Mouse (Mus musculus): ENCODE results near the gene Pias1. TPM values are rescaled to one million over a fixed set of nuclear protein-coding genes. Genes with fewer than 3 reads are reported as not detected.

Pias1 gene
- polyA plus RNA-seq (2015; fragmentation: Nextera tagmentation; extraction: Ambion mirVana), result 54.4 and 61.9 TPM in 2 replicates

DNA sequence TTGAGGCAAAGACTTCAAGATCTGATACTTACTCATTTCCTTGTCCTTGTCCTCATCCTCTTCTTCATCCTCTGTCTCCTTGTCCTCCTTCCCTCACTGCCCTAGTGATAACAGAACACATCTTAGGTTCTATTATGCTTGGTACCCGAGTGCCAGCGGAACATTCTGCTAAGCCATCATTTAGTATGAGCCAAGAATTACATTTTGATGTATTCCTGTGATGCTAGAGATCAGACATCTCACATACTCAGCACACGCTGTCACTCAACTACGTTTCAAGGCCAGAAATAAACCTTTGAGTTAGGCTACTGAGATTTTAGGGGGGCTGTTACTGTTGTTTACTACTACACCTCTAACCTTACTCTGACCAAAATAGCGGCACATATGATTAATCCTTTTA lies at the start of gene Pias1:
TSS of gene Pias1 (minus strand) at position 101 of the 400 bp plus-strand sequence.
- no peak for ATAC-seq (ENCODE audit: insufficient number of reproducible peaks, low FRiP score, low TSS enrichment, low read depth)
- Histone ChIP-seq H3K4me2 (replicated peaks) (no peak within 1 kb of the TSS), H3K4me3 (replicated peaks) (no peak within 1 kb of the TSS), H3K9me3 (replicated peaks) (no peaks in the 10 kb centered on the region), H3K4me1 (no peaks in the 10 kb centered on the region), H3K9ac (no peak within 1 kb of the TSS), H3K27ac (replicated peaks) (no peak within 1 kb of the TSS), H3K27me3 (no peaks in the 10 kb centered on the region), H3K36me3 (no peaks in the 10 kb centered on the region)
- 82% methylated on average over 5 of the region's 5 CpGs for WGBS

DNA sequence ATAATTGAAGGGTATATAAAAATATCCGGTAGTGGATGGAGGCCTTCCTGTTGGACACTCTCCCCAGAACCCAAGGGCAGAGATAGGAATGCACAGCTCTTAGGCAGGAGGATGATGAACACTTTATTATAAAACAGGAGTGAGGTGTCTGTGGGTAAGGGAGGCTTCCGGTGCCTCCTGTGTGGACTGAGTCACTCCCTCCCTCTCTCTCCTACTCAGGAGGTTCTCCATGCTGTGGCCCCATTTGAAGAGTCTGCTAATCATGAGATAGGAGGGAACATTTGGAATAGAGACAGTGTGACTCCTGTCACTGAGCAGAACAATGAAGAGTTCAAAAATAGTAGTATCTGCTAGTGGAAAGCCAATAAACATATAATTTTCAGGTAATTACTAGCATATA lies 47.7 kb upstream of the Pias1 start:
- H3K9me3 ChIP-seq (replicated peaks), result no peaks in the 10 kb centered on the region

DNA sequence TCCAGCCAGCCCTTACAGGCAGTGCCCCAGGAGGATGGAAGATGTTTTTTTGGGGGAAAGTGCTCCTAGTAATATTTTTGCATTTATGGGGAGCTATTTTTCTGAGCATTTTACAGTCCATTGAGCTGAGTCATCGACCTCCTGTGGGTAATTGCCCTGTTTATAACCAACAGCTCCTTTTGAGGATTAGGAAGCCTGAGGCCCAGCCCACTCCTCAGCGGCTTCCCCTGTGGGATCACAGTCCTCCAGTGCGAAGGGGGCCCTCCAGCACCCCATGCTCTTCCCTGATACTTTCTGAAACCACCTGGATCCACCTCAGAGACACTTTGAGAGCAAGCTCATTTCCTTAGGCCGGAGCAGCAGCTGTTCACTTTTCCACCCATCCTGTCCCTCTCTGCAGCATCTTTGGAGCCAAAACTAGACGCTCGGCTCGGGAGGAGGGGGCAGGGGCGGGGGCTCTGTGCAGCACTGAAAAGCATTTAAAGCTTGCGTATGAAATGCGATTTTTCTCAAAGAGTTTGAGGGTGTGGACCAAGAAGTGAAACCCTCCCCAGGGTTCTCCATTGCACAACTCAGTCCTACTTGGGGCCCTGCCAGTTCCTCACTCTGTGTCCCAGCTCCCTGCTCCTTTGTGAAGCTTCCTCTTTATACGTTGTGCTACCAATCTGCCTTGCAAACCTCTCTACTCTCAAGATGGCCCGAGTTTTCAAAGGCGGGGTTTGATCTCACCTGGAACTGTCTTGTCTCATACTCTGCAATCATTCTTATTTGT lies 43.5 kb upstream of the Pias1 start:
- Histone ChIP-seq H3K9ac (no peak overlapping the region), H3K4me2 (replicated peaks) (peak overlapping the region; percentile 24), H3K9me3 (replicated peaks) (no peaks in the 10 kb centered on the region), H3K36me3 (no peaks in the 10 kb centered on the region), H3K4me3 (replicated peaks) (no peak overlapping the region), H3K4me1 (peaks cover 10% of the 10 kb centered on the region), H3K27ac (replicated peaks) (peak overlapping the region; percentile 78), H3K27me3 (no peaks in the 10 kb centered on the region)
- peak; percentile 19; the same call in 1 of the 2 replicates for ATAC-seq (ENCODE audit: insufficient number of reproducible peaks, low FRiP score, low TSS enrichment, low read depth)
- 17% methylated on average over 13 of the region's 13 CpGs for WGBS

More for the DNA sequence above, 47.7 kb upstream of the Pias1 start:
- ATAC-seq (ENCODE audit: insufficient number of reproducible peaks, low FRiP score, low TSS enrichment, low read depth), result no peak
- WGBS, result 79% methylated on average over 2 of the region's 2 CpGs
- no peaks in the 10 kb centered on the region for H3K36me3 ChIP-seq
- H3K4me3 ChIP-seq (replicated peaks), result no peak overlapping the region
- no peak overlapping the region for H3K9ac ChIP-seq
- H3K4me2 ChIP-seq (replicated peaks), result no peak overlapping the region
- H3K27me3 ChIP-seq, result no peaks in the 10 kb centered on the region
- H3K27ac ChIP-seq (replicated peaks), result no peak overlapping the region
- H3K4me1 ChIP-seq, result peaks cover 10% of the 10 kb centered on the region

DNA sequence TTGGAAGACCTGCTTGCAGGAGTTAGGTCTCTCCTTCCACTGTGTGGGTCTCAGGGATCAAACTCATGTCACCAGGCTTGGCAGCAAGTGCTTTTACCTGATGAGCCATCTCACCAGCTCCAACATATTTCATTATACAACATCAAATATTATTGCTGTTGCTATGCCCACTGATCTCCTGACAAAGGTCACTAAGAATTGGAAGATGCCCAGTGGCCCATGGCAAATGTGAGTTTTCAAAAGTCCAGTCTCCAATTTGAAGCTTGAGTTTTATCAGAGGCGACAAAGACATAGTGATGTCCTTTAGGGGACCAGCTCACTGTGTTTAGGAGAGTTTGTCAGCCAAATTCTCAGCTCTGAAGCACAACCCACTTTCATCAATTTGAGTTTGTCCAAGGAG lies 34.8 kb upstream of the Pias1 start:
- Histone ChIP-seq H3K9me3 (replicated peaks) (no peaks in the 10 kb centered on the region), H3K4me2 (replicated peaks) (no peak overlapping the region), H3K36me3 (no peaks in the 10 kb centered on the region), H3K27me3 (no peaks in the 10 kb centered on the region), H3K4me1 (no peaks in the 10 kb centered on the region), H3K27ac (replicated peaks) (no peak overlapping the region), H3K9ac (no peak overlapping the region), H3K4me3 (replicated peaks) (no peak overlapping the region)
- 98% methylated on average over 1 of the region's 1 CpGs for WGBS
- ATAC-seq (ENCODE audit: insufficient number of reproducible peaks, low FRiP score, low TSS enrichment, low read depth), result no peak

DNA sequence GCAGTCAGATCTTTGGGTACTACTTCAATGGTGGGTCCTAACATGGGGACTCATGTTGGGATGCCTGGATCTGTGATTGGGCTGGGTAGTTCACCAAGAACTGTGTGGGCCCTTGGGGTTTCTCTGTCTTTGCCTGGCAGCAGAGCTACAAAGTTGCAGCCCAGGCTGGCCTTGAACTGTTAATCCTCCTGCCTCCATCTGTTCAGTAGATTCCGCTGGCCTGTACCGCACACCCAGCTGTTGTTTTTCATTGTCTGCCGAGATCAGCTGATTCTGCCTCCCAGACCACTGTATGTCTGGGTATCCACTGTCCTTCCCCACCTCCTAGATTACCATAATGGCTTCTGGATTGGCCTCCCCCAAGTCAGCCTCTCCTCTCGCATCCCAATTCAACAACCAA lies 19.6 kb upstream of the Pias1 start:
- H3K27ac ChIP-seq (replicated peaks), result no peak overlapping the region
- no peak for ATAC-seq (ENCODE audit: insufficient number of reproducible peaks, low FRiP score, low TSS enrichment, low read depth)
- H3K4me1 ChIP-seq, result no peaks in the 10 kb centered on the region
- H3K4me3 ChIP-seq (replicated peaks), result no peak overlapping the region
- H3K27me3 ChIP-seq, result no peaks in the 10 kb centered on the region
- WGBS, result 87% methylated on average over 4 of the region's 4 CpGs
- no peaks in the 10 kb centered on the region for H3K36me3 ChIP-seq
- H3K9ac ChIP-seq, result no peak overlapping the region
- no peaks in the 10 kb centered on the region for H3K9me3 ChIP-seq (replicated peaks)
- H3K4me2 ChIP-seq (replicated peaks), result no peak overlapping the region

DNA sequence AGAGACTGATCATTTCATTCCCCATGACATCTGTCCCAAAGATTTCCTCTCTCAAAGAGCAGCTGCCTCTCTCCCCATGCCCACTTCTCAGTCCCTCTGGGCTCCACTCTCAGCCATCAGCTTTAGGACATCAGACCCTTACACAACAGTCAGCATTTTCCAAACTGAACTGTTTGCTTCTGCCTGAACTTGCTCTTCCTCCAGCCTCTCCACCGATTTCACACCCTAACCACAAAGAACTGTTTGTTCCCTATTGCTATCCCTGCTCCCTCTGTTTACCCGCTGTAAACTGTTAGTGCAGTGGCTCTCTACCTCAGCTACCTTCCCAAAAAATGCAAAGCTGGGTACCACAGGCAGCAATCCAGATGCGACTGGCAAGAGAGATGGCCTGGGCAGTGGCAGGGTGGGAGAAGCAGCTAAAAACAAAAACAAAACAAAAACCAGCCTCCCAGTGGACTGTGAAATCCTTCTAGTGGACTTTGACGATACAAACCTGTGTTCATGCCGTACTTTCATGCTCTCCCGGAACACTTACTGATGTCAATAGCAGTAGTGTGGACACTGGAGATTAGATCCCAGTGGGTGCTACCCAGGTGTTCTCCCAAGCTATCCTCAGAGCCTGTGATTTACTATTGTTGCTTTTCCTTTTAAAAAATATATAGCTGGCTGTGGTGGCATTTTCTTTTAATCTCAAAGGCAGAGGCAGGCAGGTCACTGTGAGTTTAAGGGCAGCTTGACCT lies 18.5 kb upstream of the Pias1 start:
- H3K4me3 ChIP-seq (replicated peaks), result no peak overlapping the region

DNA sequence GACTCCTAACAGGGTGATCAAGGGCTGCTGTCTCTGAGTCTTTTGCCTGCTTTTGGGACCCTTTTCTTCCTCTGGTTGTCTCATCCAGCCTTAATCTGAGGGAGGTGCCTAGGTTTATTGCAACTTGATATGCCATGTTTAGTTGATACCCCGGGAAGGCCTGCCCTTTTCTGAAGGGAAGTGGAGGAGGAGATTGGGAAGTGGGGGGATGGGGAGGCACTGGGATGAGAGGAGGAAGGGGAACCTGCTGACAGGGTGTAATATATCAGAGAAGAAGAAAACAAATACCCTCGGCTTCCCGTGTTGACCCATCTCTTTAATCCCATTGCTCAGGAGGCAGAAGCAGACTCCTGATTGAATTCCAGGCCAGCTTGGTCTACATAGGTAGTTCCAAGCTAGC lies 10.8 kb upstream of the Pias1 start:
- H3K27me3 ChIP-seq, result no peaks in the 10 kb centered on the region
- no peaks in the 10 kb centered on the region for H3K9me3 ChIP-seq (replicated peaks)
- H3K36me3 ChIP-seq, result no peaks in the 10 kb centered on the region
- H3K4me3 ChIP-seq (replicated peaks), result no peak overlapping the region
- no peak overlapping the region for H3K4me2 ChIP-seq (replicated peaks)
- no peak overlapping the region for H3K9ac ChIP-seq
- WGBS, result 39% methylated on average over 3 of the region's 3 CpGs
- no peaks in the 10 kb centered on the region for H3K4me1 ChIP-seq
- no peak for ATAC-seq (ENCODE audit: insufficient number of reproducible peaks, low FRiP score, low TSS enrichment, low read depth)
- no peak overlapping the region for H3K27ac ChIP-seq (replicated peaks)

More for the DNA sequence above, 18.5 kb upstream of the Pias1 start:
- Histone ChIP-seq H3K4me2 (replicated peaks) (no peak overlapping the region), H3K36me3 (no peaks in the 10 kb centered on the region), H3K27me3 (no peaks in the 10 kb centered on the region), H3K27ac (replicated peaks) (no peak overlapping the region), H3K9ac (no peak overlapping the region), H3K9me3 (replicated peaks) (no peaks in the 10 kb centered on the region), H3K4me1 (no peaks in the 10 kb centered on the region)
- WGBS, result 60% methylated on average over 6 of the region's 6 CpGs
- no peak for ATAC-seq (ENCODE audit: insufficient number of reproducible peaks, low FRiP score, low TSS enrichment, low read depth)

DNA sequence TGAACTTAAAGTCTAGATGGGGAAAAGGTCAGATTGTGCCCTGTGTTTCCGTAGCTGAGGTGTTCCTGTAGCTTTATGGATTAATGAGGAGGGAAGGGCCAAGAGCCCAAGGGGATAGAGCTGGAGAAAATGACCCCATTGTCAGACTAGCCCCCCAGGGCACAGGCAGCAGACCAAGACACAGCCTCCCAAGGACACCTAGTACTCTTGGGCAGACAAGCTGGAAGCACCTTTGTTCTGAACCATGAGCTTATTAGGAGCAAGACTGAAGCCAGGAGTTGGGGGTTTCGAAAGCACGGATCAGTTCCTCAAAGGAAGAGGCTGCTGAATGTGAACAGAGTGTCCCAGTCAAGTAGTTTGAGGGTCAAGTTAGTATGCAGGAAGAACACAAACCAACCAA lies 9.9 kb upstream of the Pias1 start:
- no peaks in the 10 kb centered on the region for H3K27me3 ChIP-seq
- no peak overlapping the region for H3K27ac ChIP-seq (replicated peaks)
- no peaks in the 10 kb centered on the region for H3K4me1 ChIP-seq
- no peak overlapping the region for H3K4me3 ChIP-seq (replicated peaks)
- no peak overlapping the region for H3K9ac ChIP-seq
- H3K9me3 ChIP-seq (replicated peaks), result no peaks in the 10 kb centered on the region
- no peak for ATAC-seq (ENCODE audit: insufficient number of reproducible peaks, low FRiP score, low TSS enrichment, low read depth)
- 65% methylated on average over 3 of the region's 3 CpGs for WGBS
- no peak overlapping the region for H3K4me2 ChIP-seq (replicated peaks)
- H3K36me3 ChIP-seq, result no peaks in the 10 kb centered on the region

DNA sequence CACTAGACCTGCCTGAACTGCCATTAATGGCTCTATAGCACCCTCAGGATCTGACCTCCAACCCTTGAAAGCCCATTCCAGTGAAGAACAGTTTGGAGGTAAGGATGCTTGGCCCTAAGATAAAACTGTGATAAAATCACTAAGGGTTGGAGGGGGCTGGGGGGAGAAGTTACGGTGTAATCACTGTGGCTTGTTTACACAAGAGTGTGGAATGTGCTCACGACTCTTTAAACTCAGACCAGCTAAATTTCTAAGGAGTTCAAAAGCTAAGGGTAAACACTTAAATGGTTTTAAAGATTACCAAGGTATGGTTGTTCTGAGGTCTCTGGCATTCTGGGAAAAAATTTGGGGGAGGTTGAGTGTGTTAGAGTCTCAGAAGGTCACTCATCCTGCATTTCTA lies 7.5 kb upstream of the Pias1 start:
- Histone ChIP-seq H3K9ac (no peak overlapping the region), H3K27me3 (no peaks in the 10 kb centered on the region), H3K4me3 (replicated peaks) (no peak overlapping the region), H3K4me1 (no peaks in the 10 kb centered on the region), H3K36me3 (no peaks in the 10 kb centered on the region), H3K27ac (replicated peaks) (no peak overlapping the region), H3K4me2 (replicated peaks) (no peak overlapping the region), H3K9me3 (replicated peaks) (no peaks in the 10 kb centered on the region)
- 33% methylated on average over 2 of the region's 2 CpGs for WGBS
- no peak for ATAC-seq (ENCODE audit: insufficient number of reproducible peaks, low FRiP score, low TSS enrichment, low read depth)

DNA sequence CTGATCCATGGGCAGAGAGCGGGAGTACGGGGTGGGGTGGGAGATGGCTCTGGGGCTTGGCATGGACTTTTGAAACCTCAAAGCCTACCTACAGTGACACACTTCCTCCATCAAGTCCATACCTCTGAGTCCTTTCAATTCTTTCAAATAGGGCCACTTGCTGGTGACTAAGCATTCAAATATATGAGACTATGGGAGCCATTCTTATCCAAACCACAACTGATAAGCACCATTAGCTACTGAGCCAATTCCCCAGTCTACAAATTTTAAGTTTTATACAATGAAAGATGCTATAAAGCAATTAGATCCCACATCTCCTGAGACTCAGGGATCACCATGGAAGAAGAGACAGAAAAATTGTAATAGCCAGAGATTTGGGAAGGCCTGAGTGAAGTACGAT lies 2.4 kb upstream of the Pias1 start:
- Histone ChIP-seq H3K36me3 (no peaks in the 10 kb centered on the region), H3K9ac (no peak overlapping the region), H3K27ac (replicated peaks) (no peak overlapping the region), H3K4me2 (replicated peaks) (no peak overlapping the region), H3K27me3 (no peaks in the 10 kb centered on the region), H3K4me3 (replicated peaks) (no peak overlapping the region), H3K4me1 (no peaks in the 10 kb centered on the region), H3K9me3 (replicated peaks) (no peaks in the 10 kb centered on the region)
- 94% methylated on average over 3 of the region's 3 CpGs for WGBS
- no peak for ATAC-seq (ENCODE audit: insufficient number of reproducible peaks, low FRiP score, low TSS enrichment, low read depth)

DNA sequence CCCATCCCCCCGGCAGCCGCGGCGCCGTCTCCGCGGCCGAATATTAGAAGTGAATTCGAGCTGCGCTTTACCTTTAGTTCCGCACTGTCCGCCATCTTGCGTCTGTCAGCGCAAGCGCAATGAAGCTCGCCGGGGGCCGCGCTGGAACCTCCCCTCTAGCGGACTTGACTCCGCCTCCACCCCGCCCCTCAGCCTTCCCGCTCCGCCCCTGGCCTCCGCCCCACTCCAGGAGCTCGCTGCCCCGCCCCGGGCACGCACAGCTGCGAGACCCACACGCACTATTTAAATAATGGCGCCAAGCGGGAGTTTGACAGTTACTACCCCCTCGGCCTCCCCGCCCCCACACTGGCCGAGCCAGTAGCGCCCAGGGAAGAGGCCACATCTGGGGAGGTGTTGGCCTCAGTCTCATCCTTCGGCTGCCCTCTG lies 6.9 kb downstream of the Pias1 start:
- peak overlapping the region; percentile 83 for H3K4me2 ChIP-seq (replicated peaks)
- H3K36me3 ChIP-seq, result no peaks in the 10 kb centered on the region
- H3K9ac ChIP-seq, result peak overlapping the region; percentile 89
- no peaks in the 10 kb centered on the region for H3K9me3 ChIP-seq (replicated peaks)
- peaks cover 20% of the 10 kb centered on the region for H3K4me1 ChIP-seq
- 1% methylated on average over 38 of the region's 38 CpGs for whole genome bisulfite sequencing
- no peaks in the 10 kb centered on the region for H3K27me3 ChIP-seq
- H3K27ac ChIP-seq (replicated peaks), result peak overlapping the region; percentile 99
- peak; percentile 97 for ATAC-seq (ENCODE audit: insufficient number of reproducible peaks, low FRiP score, low TSS enrichment, low read depth)
- peak overlapping the region; percentile 100 for H3K4me3 ChIP-seq (replicated peaks)

Measured in embryonic facial prominence, embryonic 15.5 days (tissue).